Mouse (Mus musculus) forebrain, embryonic 10.5 days (tissue): ENCODE measurements at regions not wholly inside any gene's neighbourhood (a gene's known extent, or its start where the extent isn't known, plus 50 kb on each side); places are given as distances from the start of the nearest gene placed in this dataset.

Source experiments
- DNase-seq: peaks from one replicate; pipeline ENCODE4 v3.0.0-alpha.2; 2017; ENCODE audit warnings: low spot score; ENCODE audit errors: extremely low spot score
- H3K27ac ChIP-seq: fragments of 300-500 bp; sonication (generic); 2 replicates; pipeline ENCODE4 v1.5.1; 2016; ENCODE audit warnings: mild to moderate bottlenecking
- H3K27me3 ChIP-seq: fragments of 300-500 bp; sonication (generic); 2 replicates; pipeline ENCODE4 v1.6.1; 2016; ENCODE audit warnings: mild to moderate bottlenecking; ENCODE audit not compliant: poor library complexity, severe bottlenecking
- H3K36me3 ChIP-seq: fragments of 300-500 bp; sonication (generic); replicated peaks from 2 replicates; pipeline ENCODE4 v1.6.1; 2016; ENCODE audit warnings: mild to moderate bottlenecking, moderate library complexity
- H3K4me1 ChIP-seq: fragments of 300-500 bp; sonication (generic); 2 replicates; pipeline ENCODE4 v1.6.1; 2016
- H3K4me3 ChIP-seq: fragments of 300-500 bp; sonication (generic); 2 replicates; pipeline ENCODE4 v1.5.1; 2016; ENCODE audit warnings: mild to moderate bottlenecking, moderate library complexity
- H3K9me3 ChIP-seq: fragments of 300-500 bp; sonication (generic); 2 replicates; pipeline ENCODE4 v1.6.1; 2016; ENCODE audit warnings: mild to moderate bottlenecking, moderate library complexity
- WGBS: fragments of 180-500 bp; shearing (Covaris S2); methylation state at CpG from one replicate; pipeline ENCODE4 v1.1.7; 2016; 5-methylcytosine and 5-hydroxymethylcytosine counted together

DNA sequence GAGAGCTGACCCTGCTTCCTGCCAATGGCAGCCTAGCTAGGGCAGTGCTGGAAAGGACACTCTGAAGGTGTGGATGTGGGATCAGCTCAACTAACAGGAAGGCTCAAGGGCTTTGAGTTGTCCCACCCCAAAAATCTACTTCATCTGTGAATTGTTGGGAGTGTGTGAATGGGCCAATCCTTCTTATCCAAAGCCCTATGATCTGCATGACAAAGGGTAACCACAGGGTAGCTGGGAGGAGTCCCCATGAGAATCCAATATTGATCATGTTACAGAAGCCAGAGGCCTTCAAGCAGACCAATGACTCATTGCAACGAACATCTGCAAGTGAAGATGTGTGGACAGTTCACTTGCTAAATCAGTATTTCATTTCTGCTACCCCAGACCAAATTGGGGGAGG, 51.1 kb upstream of the Adra1b start:
- Histone ChIP-seq H3K4me1 (no peaks in the 10 kb centered on the region), H3K27me3 (no peaks in the 10 kb centered on the region), H3K9me3 (no peaks in the 10 kb centered on the region), H3K27ac (no peak overlapping the region), H3K36me3 (no peaks in the 10 kb centered on the region), H3K4me3 (no peak overlapping the region)
- WGBS = 78% methylated on average over 1 of the region's 1 CpGs
- no peak for DNase-seq

DNA sequence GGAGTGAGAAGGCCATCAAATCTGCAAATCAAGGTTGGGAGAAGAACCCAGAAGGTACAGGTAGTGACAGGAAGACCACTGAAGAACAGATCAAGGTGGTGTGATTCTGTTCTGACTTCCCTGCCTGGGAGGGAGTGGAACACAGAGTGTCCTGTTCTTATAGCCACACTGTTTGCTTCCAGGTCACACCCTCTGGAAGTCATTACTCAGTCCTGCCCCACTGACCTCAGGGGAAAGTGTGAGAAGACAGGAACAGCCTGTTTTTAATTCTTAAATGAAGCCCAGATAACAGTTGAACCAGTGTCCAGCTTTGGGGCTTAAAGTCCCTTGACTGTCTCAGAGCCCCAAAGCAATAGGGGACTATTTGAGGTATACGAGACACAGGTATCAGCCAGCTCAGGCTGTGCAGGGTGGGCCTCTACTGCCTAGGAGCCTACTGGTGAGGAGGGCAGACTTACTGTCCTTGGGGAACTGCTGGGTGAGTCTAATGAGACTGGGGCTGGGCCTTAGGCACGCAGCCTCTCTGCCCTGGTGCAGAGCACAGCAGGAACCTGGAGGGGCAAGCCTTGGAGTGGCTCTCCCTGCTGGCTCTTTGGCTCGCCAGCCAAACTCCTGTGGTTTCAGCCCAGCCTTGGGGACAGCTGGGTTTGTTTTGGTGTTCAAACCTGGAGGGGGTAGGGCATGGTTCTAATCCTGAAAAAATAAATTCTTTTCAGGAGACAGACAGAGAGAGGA, 57.4 kb upstream of the Adra1b start:
- no peak overlapping the region for H3K4me3 ChIP-seq
- peaks cover 11% of the 10 kb centered on the region for H3K27me3 ChIP-seq
- no peak overlapping the region for H3K27ac ChIP-seq
- no peaks in the 10 kb centered on the region for H3K9me3 ChIP-seq
- no peak for DNase-seq
- H3K36me3 ChIP-seq = no peaks in the 10 kb centered on the region
- WGBS = 39% methylated on average over 3 of the region's 3 CpGs
- H3K4me1 ChIP-seq = peaks cover 14% of the 10 kb centered on the region

DNA sequence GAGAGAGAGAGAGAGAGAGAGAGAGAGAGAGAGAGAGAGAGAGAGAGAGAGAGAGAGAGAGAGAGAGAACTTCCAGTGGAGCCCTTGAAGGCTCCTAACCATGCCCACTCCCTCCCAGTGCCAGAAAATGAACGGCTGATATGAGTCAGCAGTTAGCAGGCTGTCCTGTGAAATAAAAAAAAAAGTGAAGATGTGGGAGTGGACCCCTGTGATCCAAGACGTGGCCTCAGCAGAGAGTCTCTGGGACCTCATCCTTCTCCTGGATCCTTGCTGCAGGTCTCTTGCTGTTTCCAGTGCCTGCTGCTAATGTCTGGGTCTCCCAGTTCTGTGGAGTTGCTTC, 57.9 kb upstream of the Adra1b start:
- Histone ChIP-seq H3K27me3 (peaks cover 11% of the 10 kb centered on the region), H3K4me3 (no peak overlapping the region), H3K4me1 (peaks cover 14% of the 10 kb centered on the region), H3K9me3 (no peaks in the 10 kb centered on the region), H3K36me3 (no peaks in the 10 kb centered on the region), H3K27ac (no peak overlapping the region)
- WGBS = 52% methylated on average over 2 of the region's 2 CpGs
- no peak for DNase-seq

DNA sequence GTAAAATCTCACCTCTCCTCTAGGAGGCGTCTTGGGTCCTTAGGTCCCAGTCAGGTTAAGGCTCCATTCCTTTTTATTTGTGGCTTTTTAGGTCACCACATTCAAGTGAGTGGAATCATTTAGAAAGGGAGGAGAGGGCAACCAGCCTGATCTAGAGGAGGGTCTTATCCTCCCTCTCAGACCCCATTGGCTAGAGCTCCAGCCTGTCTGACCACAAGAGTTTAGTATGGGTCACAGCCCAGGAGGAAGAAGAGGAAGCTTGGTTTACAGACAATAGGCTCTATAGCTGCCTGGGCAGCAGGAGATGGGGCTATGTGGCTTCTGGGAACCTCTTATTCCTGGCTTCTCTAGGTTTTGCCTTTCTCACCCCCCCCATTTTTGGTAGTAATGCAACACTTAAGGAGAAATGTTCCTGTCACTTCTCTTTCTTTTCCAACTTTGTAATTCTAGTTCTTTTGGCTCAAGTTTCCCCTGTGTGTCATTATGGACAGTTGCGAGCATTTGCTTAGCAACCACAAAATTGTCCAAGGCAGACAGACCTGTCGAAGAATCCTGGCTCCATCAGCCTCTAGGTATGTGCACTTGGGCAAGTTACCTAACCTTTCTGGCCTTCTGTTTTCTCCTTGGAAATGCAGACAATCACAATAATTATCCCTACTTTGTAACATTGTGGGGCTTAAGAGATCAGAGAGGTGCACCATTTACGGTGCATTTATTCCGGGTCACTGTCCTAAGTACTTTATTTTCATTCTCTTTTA, 59.5 kb upstream of the Adra1b start:
- no peaks in the 10 kb centered on the region for H3K36me3 ChIP-seq
- H3K27ac ChIP-seq = no peak overlapping the region
- 60% methylated on average over 5 of the region's 5 CpGs for WGBS
- DNase-seq = no peak
- H3K9me3 ChIP-seq = no peaks in the 10 kb centered on the region
- peaks cover 14% of the 10 kb centered on the region for H3K4me1 ChIP-seq
- peaks cover 11% of the 10 kb centered on the region for H3K27me3 ChIP-seq
- H3K4me3 ChIP-seq = no peak overlapping the region

DNA sequence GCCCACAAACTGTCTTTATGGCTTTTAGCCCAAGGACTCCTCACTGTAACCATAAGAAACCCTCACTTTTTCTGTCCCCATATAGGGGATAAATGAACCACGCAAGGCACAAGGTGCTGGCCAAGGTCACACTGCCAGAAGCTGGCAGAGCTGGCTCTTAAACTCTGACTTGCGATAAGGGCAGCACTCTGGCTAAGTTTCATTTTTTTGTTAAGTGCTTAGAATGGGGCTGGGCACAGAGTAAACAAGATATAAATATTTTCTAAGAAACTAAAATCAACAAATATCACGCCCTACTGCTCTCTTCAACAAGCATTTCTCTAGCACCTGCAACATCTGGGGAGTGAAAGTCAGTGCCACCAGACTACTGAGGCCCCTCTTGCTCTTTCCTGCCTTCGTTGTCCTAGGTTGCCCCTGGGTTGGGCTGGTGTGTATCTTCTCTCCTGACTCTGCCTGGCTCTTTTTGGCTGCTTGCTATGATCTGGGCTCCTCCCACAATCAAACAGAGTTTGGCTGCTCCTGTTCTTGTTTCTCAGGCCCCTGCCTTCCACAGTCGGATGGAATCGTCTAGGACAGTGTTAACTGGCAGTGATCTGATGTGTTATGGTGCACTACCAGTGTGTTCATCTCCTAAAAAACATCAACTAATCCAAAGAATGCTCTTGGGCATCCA, 60.5 kb upstream of the Adra1b start:
- no peak overlapping the region for H3K27ac ChIP-seq
- H3K9me3 ChIP-seq = no peaks in the 10 kb centered on the region
- no peaks in the 10 kb centered on the region for H3K36me3 ChIP-seq
- no peak overlapping the region for H3K4me3 ChIP-seq
- no peak for DNase-seq
- peaks cover 14% of the 10 kb centered on the region for H3K4me1 ChIP-seq
- 85% methylated on average over 6 of the region's 6 CpGs for WGBS
- peaks cover 11% of the 10 kb centered on the region for H3K27me3 ChIP-seq

DNA sequence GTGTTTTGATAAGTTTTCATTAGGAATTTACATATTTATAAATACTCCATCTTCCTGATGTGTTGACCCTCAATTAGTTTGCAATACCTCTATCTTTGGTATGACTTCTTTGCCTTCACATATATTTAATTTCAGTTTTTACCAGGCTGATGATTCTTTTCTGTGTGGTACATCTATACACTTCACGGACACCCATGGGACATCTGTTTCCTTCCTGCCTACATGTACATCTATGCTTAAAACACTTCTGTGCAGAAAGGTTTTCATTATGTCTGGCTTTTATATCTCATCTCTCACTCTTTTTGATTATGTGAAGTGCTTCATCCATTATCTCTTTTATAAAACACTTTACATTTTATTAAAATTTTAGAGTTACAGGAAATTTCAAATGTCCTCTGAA, 66.8 kb upstream of the Adra1b start:
- WGBS = 92% methylated on average over 1 of the region's 1 CpGs
- H3K36me3 ChIP-seq = no peaks in the 10 kb centered on the region
- no peaks in the 10 kb centered on the region for H3K9me3 ChIP-seq
- H3K27ac ChIP-seq = no peak overlapping the region
- H3K4me3 ChIP-seq = no peak overlapping the region
- DNase-seq = no peak
- no peaks in the 10 kb centered on the region for H3K4me1 ChIP-seq
- no peaks in the 10 kb centered on the region for H3K27me3 ChIP-seq

DNA sequence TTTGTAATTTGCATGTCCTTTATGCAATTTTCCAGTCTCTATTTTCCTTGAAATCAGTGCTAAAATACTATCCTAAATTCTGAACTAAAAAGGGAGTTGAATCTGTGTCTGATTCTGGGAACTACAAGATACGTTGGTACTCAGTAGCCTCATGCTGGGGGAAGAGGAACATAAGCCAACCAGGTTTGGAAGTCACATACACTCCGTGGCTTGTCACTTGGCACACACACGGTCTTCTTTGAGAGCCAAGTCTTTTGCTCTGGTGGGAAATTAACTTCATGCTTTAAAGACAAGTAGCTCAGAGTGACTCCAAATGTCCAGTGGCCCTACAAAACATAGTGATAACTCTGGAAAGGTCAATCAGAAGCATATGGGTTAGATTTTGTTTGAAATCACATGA, 70.9 kb upstream of the Adra1b start:
- no peaks in the 10 kb centered on the region for H3K27me3 ChIP-seq
- no peak for DNase-seq
- H3K9me3 ChIP-seq = no peaks in the 10 kb centered on the region
- WGBS = 80% methylated on average over 3 of the region's 3 CpGs
- no peaks in the 10 kb centered on the region for H3K36me3 ChIP-seq
- H3K27ac ChIP-seq = no peak overlapping the region
- no peak overlapping the region for H3K4me3 ChIP-seq
- H3K4me1 ChIP-seq = 0 out of 2 replicates have a peak, but pooled peaks cover 4% of the 10 kb centered on the region

DNA sequence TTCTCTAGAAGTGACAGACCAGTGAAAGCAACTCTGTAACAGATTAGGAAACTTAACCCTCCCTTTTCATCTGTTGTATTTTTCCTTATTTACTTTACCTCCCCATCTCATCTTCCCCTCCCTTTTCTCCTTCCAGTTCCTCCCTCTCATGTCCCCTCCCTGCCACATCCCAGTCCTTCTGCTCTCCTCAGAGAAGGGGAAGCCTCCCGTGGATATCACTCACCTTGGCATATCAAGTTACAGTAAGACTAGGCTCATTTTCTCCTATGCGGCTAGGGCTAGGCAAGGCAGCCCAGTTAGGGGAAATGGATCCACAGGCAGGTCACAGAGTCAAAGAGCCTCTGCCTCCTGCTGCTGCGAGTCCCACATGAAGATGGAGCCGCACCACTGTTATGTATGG, 75.0 kb upstream of the Adra1b start:
- peaks cover 16% of the 10 kb centered on the region for H3K4me1 ChIP-seq
- H3K27me3 ChIP-seq = no peaks in the 10 kb centered on the region
- no peaks in the 10 kb centered on the region for H3K36me3 ChIP-seq
- H3K4me3 ChIP-seq = no peak overlapping the region
- no peak overlapping the region for H3K27ac ChIP-seq
- no peaks in the 10 kb centered on the region for H3K9me3 ChIP-seq
- no peak for DNase-seq
- 58% methylated on average over 4 of the region's 4 CpGs for WGBS

DNA sequence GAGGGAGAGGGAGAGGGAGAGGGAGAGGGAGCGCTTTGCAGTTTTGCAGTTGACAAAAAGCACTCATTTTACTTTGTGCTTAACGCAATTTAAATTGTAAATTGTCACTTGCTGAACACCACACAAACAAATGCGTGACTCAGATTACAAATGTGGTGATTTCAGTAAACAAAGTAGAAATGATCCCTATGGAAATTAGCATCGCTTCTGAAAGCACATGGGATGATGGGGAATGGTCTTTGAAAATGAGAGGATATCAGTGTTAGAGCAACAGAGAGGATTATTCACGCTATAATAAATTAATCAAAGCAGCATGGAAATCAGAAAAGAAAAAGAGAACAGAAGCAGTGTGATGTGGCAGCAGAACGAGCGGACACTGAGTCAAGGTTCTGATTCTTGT, 78.4 kb upstream of the Adra1b start:
- Histone ChIP-seq H3K4me3 (no peak overlapping the region), H3K27ac (no peak overlapping the region), H3K36me3 (no peaks in the 10 kb centered on the region), H3K4me1 (peaks cover 16% of the 10 kb centered on the region), H3K9me3 (no peaks in the 10 kb centered on the region), H3K27me3 (no peaks in the 10 kb centered on the region)
- WGBS = 74% methylated on average over 7 of the region's 7 CpGs
- DNase-seq = no peak

DNA sequence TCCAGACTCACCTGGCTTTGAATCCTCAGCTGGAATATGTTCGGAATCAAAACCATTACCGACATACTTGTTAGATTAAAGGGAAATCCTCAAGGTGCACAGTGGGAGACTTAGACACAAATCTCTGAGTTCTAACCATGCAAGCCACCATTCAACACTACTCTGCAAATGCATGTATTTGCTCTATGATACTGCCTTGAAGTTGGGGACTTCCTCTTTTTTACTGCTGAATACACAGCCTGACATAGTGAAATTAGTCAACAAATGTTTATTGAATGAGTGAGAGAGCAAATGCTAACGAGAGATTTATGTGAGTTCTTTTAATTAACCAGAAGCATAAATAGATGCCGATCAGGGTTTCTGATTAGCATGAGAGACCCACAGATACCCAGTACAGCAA, 79.4 kb upstream of the Adra1b start:
- Histone ChIP-seq H3K27ac (no peak overlapping the region), H3K4me1 (peaks cover 16% of the 10 kb centered on the region), H3K36me3 (no peaks in the 10 kb centered on the region), H3K4me3 (no peak overlapping the region), H3K27me3 (no peaks in the 10 kb centered on the region), H3K9me3 (no peaks in the 10 kb centered on the region)
- DNase-seq = no peak
- WGBS = 83% methylated on average over 4 of the region's 4 CpGs

DNA sequence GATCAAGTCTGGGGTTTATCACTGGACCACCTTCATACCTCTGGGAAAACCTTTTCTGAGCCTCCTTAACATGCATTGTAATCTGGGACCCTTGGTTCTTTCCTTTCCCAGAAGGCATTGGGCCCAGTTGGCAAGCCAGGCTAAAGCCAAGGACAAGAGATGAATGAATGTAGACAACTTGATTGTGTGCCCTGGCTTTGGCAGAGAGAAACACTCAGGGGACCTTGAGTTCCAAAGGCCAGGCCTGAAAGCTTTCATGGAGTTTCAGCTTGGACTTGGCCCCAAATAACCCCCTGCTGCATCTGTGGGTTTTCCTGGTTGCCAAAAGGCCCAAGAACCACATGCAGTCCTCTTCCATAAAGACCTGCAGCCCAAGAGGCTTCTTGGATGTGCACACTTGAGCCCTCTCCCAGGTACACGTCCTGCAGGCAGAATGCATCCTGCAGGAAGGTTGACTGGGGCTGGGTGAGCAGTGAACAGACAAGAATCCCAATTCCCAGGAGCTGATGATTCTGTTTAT, 89.0 kb upstream of the Adra1b start:
- H3K4me3 ChIP-seq = no peak overlapping the region
- no peaks in the 10 kb centered on the region for H3K9me3 ChIP-seq
- no peaks in the 10 kb centered on the region; the same call in 1 of the 2 replicates for H3K4me1 ChIP-seq
- no peaks in the 10 kb centered on the region for H3K36me3 ChIP-seq
- DNase-seq = no peak
- 88% methylated on average over 1 of the region's 1 CpGs for WGBS
- no peaks in the 10 kb centered on the region for H3K27me3 ChIP-seq
- no peak overlapping the region for H3K27ac ChIP-seq

DNA sequence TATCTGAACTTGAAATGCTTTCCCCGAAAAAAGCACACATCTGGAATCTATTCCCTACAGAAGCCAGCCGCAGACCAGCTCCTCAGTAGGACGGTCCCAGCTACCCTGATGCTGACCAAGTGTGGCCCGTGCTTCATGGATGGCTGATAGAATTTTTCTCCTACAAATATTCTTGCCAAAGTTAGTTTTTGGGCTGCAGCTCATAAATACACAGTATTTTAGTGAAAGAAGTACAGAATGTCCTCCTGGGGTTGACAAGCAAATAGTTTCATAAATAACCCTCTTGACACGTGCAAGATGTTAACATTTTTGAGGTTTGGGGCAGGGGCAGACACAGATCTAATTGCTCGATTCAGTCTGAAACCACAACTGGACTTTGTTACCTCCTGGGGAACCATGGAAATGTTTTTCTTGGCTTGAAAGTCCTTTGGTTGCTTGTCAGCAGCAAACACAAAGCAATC, 91.0 kb upstream of the Adra1b start:
- no peaks in the 10 kb centered on the region for H3K27me3 ChIP-seq
- no peaks in the 10 kb centered on the region; the same call in 1 of the 2 replicates for H3K4me1 ChIP-seq
- DNase-seq = no peak
- no peaks in the 10 kb centered on the region for H3K9me3 ChIP-seq
- H3K36me3 ChIP-seq = no peaks in the 10 kb centered on the region
- H3K27ac ChIP-seq = no peak overlapping the region
- H3K4me3 ChIP-seq = no peak overlapping the region
- 64% methylated on average over 6 of the region's 6 CpGs for WGBS
